Mouse (Mus musculus): ENCODE results near the gene Angptl2. TPM values are rescaled to one million over a fixed set of nuclear protein-coding genes. Genes with fewer than 3 reads are reported as not detected.

The Angptl2 gene
- total RNA-seq, 1 experiment: 5.1 TPM

GRCm38 (mm10) chr2:33267075-33267474 lies 51.2 kb downstream of the Angptl2 start:
- H3K36me3 ChIP-seq (ENCODE audit: control insufficient read depth, insufficient read depth, low read length, poor library complexity, severe bottlenecking): no peaks in the 10 kb centered on the region
- H3K27ac ChIP-seq (ENCODE audit: insufficient read depth, low read depth, low read length, poor library complexity, severe bottlenecking): no peak overlapping the region
- H3K9ac ChIP-seq (ENCODE audit: insufficient read depth, low read depth, low read length, poor library complexity, severe bottlenecking): no peak overlapping the region
- TF ChIP-seq ZNF384 (IDR thresholded peaks at IDR 0.05; ENCODE audit: low read depth, low read length) (no peak), CHD2 (IDR thresholded peaks at IDR 0.05; ENCODE audit: low read depth, low read length) (no peak), MAFK (IDR thresholded peaks at IDR 0.05; ENCODE audit: insufficient read depth, low read depth, low read length) (no peak), ZC3H11A (IDR thresholded peaks at IDR 0.05; ENCODE audit: borderline replicate concordance, low read depth, low read length) (no peak)
- H3K4me1 ChIP-seq (ENCODE audit: control insufficient read depth in 2 of 2, insufficient read depth in 2 of 2, low read length in 2 of 2, poor library complexity in 1 of 2): no peaks in the 10 kb centered on the region
- in situ Hi-C loops (cut with MboI; ENCODE audit: low sequenced_read_pairs in 2 of 2, unreplicated experiment in 2 of 2): no loop called here
- H3K9me3 ChIP-seq (ENCODE audit: control insufficient read depth, insufficient read depth, low read depth, low read length): no peaks in the 10 kb centered on the region
- H3K4me3 ChIP-seq (ENCODE audit: insufficient read depth in 1 of 2, low read depth in 1 of 2, low read length in 2 of 2, poor library complexity in 1 of 2, severe bottlenecking in 1 of 2): no peak overlapping the region
- DNase-seq (ENCODE audit: low read depth, low spot score): no peak

GRCm38 (mm10) chr2:33268384-33269131 lies 52.7 kb downstream of the Angptl2 start:
- Histone ChIP-seq H3K9me3 (ENCODE audit: control insufficient read depth, insufficient read depth, low read depth, low read length) (no peaks in the 10 kb centered on the region), H3K27ac (ENCODE audit: insufficient read depth, low read depth, low read length, poor library complexity, severe bottlenecking) (no peak overlapping the region), H3K4me1 (ENCODE audit: control insufficient read depth in 2 of 2, insufficient read depth in 2 of 2, low read length in 2 of 2, poor library complexity in 1 of 2) (no peaks in the 10 kb centered on the region), H3K36me3 (ENCODE audit: control insufficient read depth, insufficient read depth, low read length, poor library complexity, severe bottlenecking) (no peaks in the 10 kb centered on the region), H3K4me3 (ENCODE audit: insufficient read depth in 1 of 2, low read depth in 1 of 2, low read length in 2 of 2, poor library complexity in 1 of 2, severe bottlenecking in 1 of 2) (no peak overlapping the region), H3K9ac (ENCODE audit: insufficient read depth, low read depth, low read length, poor library complexity, severe bottlenecking) (no peak overlapping the region)
- in situ Hi-C loops (cut with MboI; ENCODE audit: low sequenced_read_pairs in 2 of 2, unreplicated experiment in 2 of 2): no loop called here
- DNase-seq (ENCODE audit: low read depth, low spot score): no peak
- TF ChIP-seq ZNF384 (IDR thresholded peaks at IDR 0.05; ENCODE audit: low read depth, low read length) (no peak), CHD2 (IDR thresholded peaks at IDR 0.05; ENCODE audit: low read depth, low read length) (no peak), ZC3H11A (IDR thresholded peaks at IDR 0.05; ENCODE audit: borderline replicate concordance, low read depth, low read length) (no peak)

GRCm38 (mm10) chr2:33269132-33269493 lies 53.2 kb downstream of the Angptl2 start:
- Histone ChIP-seq H3K9ac (ENCODE audit: insufficient read depth, low read depth, low read length, poor library complexity, severe bottlenecking) (no peak overlapping the region), H3K4me3 (ENCODE audit: insufficient read depth in 1 of 2, low read depth in 1 of 2, low read length in 2 of 2, poor library complexity in 1 of 2, severe bottlenecking in 1 of 2) (no peak overlapping the region), H3K36me3 (ENCODE audit: control insufficient read depth, insufficient read depth, low read length, poor library complexity, severe bottlenecking) (no peaks in the 10 kb centered on the region), H3K4me1 (ENCODE audit: control insufficient read depth in 2 of 2, insufficient read depth in 2 of 2, low read length in 2 of 2, poor library complexity in 1 of 2) (no peaks in the 10 kb centered on the region), H3K9me3 (ENCODE audit: control insufficient read depth, insufficient read depth, low read depth, low read length) (no peaks in the 10 kb centered on the region), H3K27ac (ENCODE audit: insufficient read depth, low read depth, low read length, poor library complexity, severe bottlenecking) (no peak overlapping the region)
- in situ Hi-C loops (cut with MboI; ENCODE audit: low sequenced_read_pairs in 2 of 2, unreplicated experiment in 2 of 2): no loop called here
- TF ChIP-seq CHD2 (IDR thresholded peaks at IDR 0.05; ENCODE audit: low read depth, low read length): no peak
- TF ChIP-seq ZC3H11A (IDR thresholded peaks at IDR 0.05; ENCODE audit: borderline replicate concordance, low read depth, low read length): no peak
- TF ChIP-seq HCFC1 (IDR thresholded peaks at IDR 0.05; ENCODE audit: borderline replicate concordance, insufficient read depth, low read length): no peak
- TF ChIP-seq ZNF384 (IDR thresholded peaks at IDR 0.05; ENCODE audit: low read depth, low read length): no peak
- TF ChIP-seq MAFK (IDR thresholded peaks at IDR 0.05; ENCODE audit: insufficient read depth, low read depth, low read length): no peak
- no peak for DNase-seq (ENCODE audit: low read depth, low spot score)

- DNase-seq (ENCODE audit: low read depth, low spot score): no peak
- Histone ChIP-seq H3K4me1 (ENCODE audit: control insufficient read depth in 2 of 2, insufficient read depth in 2 of 2, low read length in 2 of 2, poor library complexity in 1 of 2) (no peaks in the 10 kb centered on the region), H3K9ac (ENCODE audit: insufficient read depth, low read depth, low read length, poor library complexity, severe bottlenecking) (no peak overlapping the region), H3K36me3 (ENCODE audit: control insufficient read depth, insufficient read depth, low read length, poor library complexity, severe bottlenecking) (no peaks in the 10 kb centered on the region), H3K4me3 (ENCODE audit: insufficient read depth in 1 of 2, low read depth in 1 of 2, low read length in 2 of 2, poor library complexity in 1 of 2, severe bottlenecking in 1 of 2) (no peak overlapping the region), H3K9me3 (ENCODE audit: control insufficient read depth, insufficient read depth, low read depth, low read length) (no peaks in the 10 kb centered on the region), H3K27ac (ENCODE audit: insufficient read depth, low read depth, low read length, poor library complexity, severe bottlenecking) (no peak overlapping the region)
- in situ Hi-C loops (cut with MboI; ENCODE audit: low sequenced_read_pairs in 2 of 2, unreplicated experiment in 2 of 2): no loop called here
- no peak for TF ChIP-seq CHD2 (IDR thresholded peaks at IDR 0.05; ENCODE audit: low read depth, low read length)
- TF ChIP-seq ZNF384 (IDR thresholded peaks at IDR 0.05; ENCODE audit: low read depth, low read length): no peak
- TF ChIP-seq MAFK (IDR thresholded peaks at IDR 0.05; ENCODE audit: insufficient read depth, low read depth, low read length): no peak
- no peak for TF ChIP-seq ZC3H11A (IDR thresholded peaks at IDR 0.05; ENCODE audit: borderline replicate concordance, low read depth, low read length)
- TF ChIP-seq HCFC1 (IDR thresholded peaks at IDR 0.05; ENCODE audit: borderline replicate concordance, insufficient read depth, low read length): no peak
Observed at GRCm38 (mm10) chr2:33270569-33270968, 54.7 kb downstream of the Angptl2 start.

GRCm38 (mm10) chr2:33271511-33271910 lies 55.6 kb downstream of the Angptl2 start:
- Histone ChIP-seq H3K27ac (ENCODE audit: insufficient read depth, low read depth, low read length, poor library complexity, severe bottlenecking) (no peak overlapping the region), H3K4me3 (ENCODE audit: insufficient read depth in 1 of 2, low read depth in 1 of 2, low read length in 2 of 2, poor library complexity in 1 of 2, severe bottlenecking in 1 of 2) (no peak overlapping the region), H3K36me3 (ENCODE audit: control insufficient read depth, insufficient read depth, low read length, poor library complexity, severe bottlenecking) (no peaks in the 10 kb centered on the region), H3K4me1 (ENCODE audit: control insufficient read depth in 2 of 2, insufficient read depth in 2 of 2, low read length in 2 of 2, poor library complexity in 1 of 2) (no peaks in the 10 kb centered on the region), H3K9me3 (ENCODE audit: control insufficient read depth, insufficient read depth, low read depth, low read length) (no peaks in the 10 kb centered on the region), H3K9ac (ENCODE audit: insufficient read depth, low read depth, low read length, poor library complexity, severe bottlenecking) (no peak overlapping the region)
- in situ Hi-C loops (cut with MboI; ENCODE audit: low sequenced_read_pairs in 2 of 2, unreplicated experiment in 2 of 2): no loop called here
- no peak for TF ChIP-seq ZC3H11A (IDR thresholded peaks at IDR 0.05; ENCODE audit: borderline replicate concordance, low read depth, low read length)
- TF ChIP-seq HCFC1 (IDR thresholded peaks at IDR 0.05; ENCODE audit: borderline replicate concordance, insufficient read depth, low read length): no peak
- no peak for TF ChIP-seq MAFK (IDR thresholded peaks at IDR 0.05; ENCODE audit: insufficient read depth, low read depth, low read length)
- no peak for TF ChIP-seq CHD2 (IDR thresholded peaks at IDR 0.05; ENCODE audit: low read depth, low read length)
- TF ChIP-seq ZNF384 (IDR thresholded peaks at IDR 0.05; ENCODE audit: low read depth, low read length): no peak
- no peak for DNase-seq (ENCODE audit: low read depth, low spot score)

All from ES-E14 (cell line).